Mouse (Mus musculus) embryonic facial prominence, embryonic 10.5 days (tissue): ENCODE data around the gene Ankrd11. TPM values are rescaled to one million over a fixed set of nuclear protein-coding genes. Genes with fewer than 3 reads are reported as not detected.
"Not testable (repeated sequence)": the region's sequence is repeated elsewhere in the genome, so short reads cannot be mapped to it uniquely, and the experiment has no call there.

Source experiments
- DNase-seq: peaks from one replicate; pipeline ENCODE4 v3.0.0-alpha.2; 2017; ENCODE audit warnings: low spot score
- H3K27ac ChIP-seq: fragments of 300-500 bp; sonication (generic); replicated peaks from 2 replicates; pipeline ENCODE4 v1.5.1; 2016; ENCODE audit warnings: mild to moderate bottlenecking
- H3K27me3 ChIP-seq: fragments of 300-500 bp; sonication (generic); replicated peaks from 2 replicates; pipeline ENCODE4 v1.6.1; 2016; ENCODE audit warnings: low read depth, mild to moderate bottlenecking; ENCODE audit not compliant: poor library complexity, severe bottlenecking
- H3K36me3 ChIP-seq: fragments of 300-500 bp; sonication (generic); replicated peaks from 2 replicates; pipeline ENCODE4 v1.6.1; 2016; ENCODE audit warnings: mild to moderate bottlenecking, moderate library complexity
- H3K4me1 ChIP-seq: fragments of 300-500 bp; sonication (generic); 2 replicates; pipeline ENCODE4 v1.6.1; 2016
- H3K4me3 ChIP-seq: fragments of 300-500 bp; sonication (generic); 2 replicates; pipeline ENCODE4 v1.5.1; 2016; ENCODE audit warnings: mild to moderate bottlenecking, moderate library complexity
- H3K9me3 ChIP-seq: fragments of 300-500 bp; sonication (generic); 2 replicates; pipeline ENCODE4 v1.6.1; 2016; ENCODE audit warnings: mild to moderate bottlenecking
- WGBS: fragments of 180-500 bp; shearing (Covaris S2); methylation state at CpG from one replicate; pipeline ENCODE4 v1.1.7; 2016; 5-methylcytosine and 5-hydroxymethylcytosine counted together
- polyA plus RNA-seq: library from polyadenylated mRNA; unstranded; fragments of >200 nt; fragmentation: Nextera tagmentation; extraction: Ambion mirVana; gene quantifications from 2 replicates; pipeline ENCODE4 v1.2.1, GENCODE M21; 2016

Ankrd11 gene
- polyA plus RNA-seq, 1 experiment from 2014 or later = 41.2 TPM

GRCm38 (mm10) chr8:123036956-123037355 lies 5.1 kb downstream of the Ankrd11 start:
- no peaks in the 10 kb centered on the region for H3K36me3 ChIP-seq
- DNase-seq = no peak
- H3K9me3 ChIP-seq = no peaks in the 10 kb centered on the region
- WGBS = 81% methylated on average over 3 of the region's 3 CpGs
- no peaks in the 10 kb centered on the region for H3K27me3 ChIP-seq
- no peak overlapping the region for H3K27ac ChIP-seq
- H3K4me1 ChIP-seq = peaks cover 41% of the 10 kb centered on the region
- H3K4me3 ChIP-seq = no peak overlapping the region

GRCm38 (mm10) chr8:123034171-123034570 lies 7.9 kb downstream of the Ankrd11 start:
- WGBS = 89% methylated on average over 6 of the region's 6 CpGs
- no peaks in the 10 kb centered on the region for H3K9me3 ChIP-seq
- H3K27me3 ChIP-seq = no peaks in the 10 kb centered on the region
- no peak overlapping the region for H3K4me3 ChIP-seq
- no peak overlapping the region for H3K27ac ChIP-seq
- peaks cover 14% of the 10 kb centered on the region for H3K36me3 ChIP-seq
- peaks cover 21% of the 10 kb centered on the region for H3K4me1 ChIP-seq
- no peak for DNase-seq

- no peak for DNase-seq
- peaks cover 18% of the 10 kb centered on the region for H3K4me1 ChIP-seq
- H3K36me3 ChIP-seq = peaks cover 14% of the 10 kb centered on the region
- no peak overlapping the region for H3K27ac ChIP-seq
- H3K9me3 ChIP-seq = no peaks in the 10 kb centered on the region
- no peaks in the 10 kb centered on the region for H3K27me3 ChIP-seq
- no peak overlapping the region for H3K4me3 ChIP-seq
Observed at GRCm38 (mm10) chr8:123033431-123033830, 8.6 kb downstream of the Ankrd11 start.

GRCm38 (mm10) chr8:123032730-123033129 lies 9.3 kb downstream of the Ankrd11 start:
- DNase-seq = no peak
- Histone ChIP-seq H3K36me3 (peaks cover 20% of the 10 kb centered on the region), H3K27me3 (no peaks in the 10 kb centered on the region)

GRCm38 (mm10) chr8:123031321-123031978 lies 10.6 kb downstream of the Ankrd11 start:
- Histone ChIP-seq H3K4me1 (peaks cover 10% of the 10 kb centered on the region; the same call in 1 of the 2 replicates), H3K27ac (no peak overlapping the region), H3K36me3 (peaks cover 24% of the 10 kb centered on the region), H3K4me3 (no peak overlapping the region), H3K9me3 (no peaks in the 10 kb centered on the region), H3K27me3 (no peaks in the 10 kb centered on the region)
- DNase-seq = no peak
- WGBS = 85% methylated on average over 7 of the region's 7 CpGs

More at GRCm38 (mm10) chr8:123032730-123033129, 9.3 kb downstream of the Ankrd11 start:
- H3K4me1 ChIP-seq = peaks cover 18% of the 10 kb centered on the region
- no peaks in the 10 kb centered on the region for H3K9me3 ChIP-seq
- H3K27ac ChIP-seq = no peak overlapping the region
- no peak overlapping the region for H3K4me3 ChIP-seq

GRCm38 (mm10) chr8:123030091-123030490 lies 12.0 kb downstream of the Ankrd11 start:
- not testable (repeated sequence) for H3K9me3 ChIP-seq, H3K27ac ChIP-seq, H3K27me3 ChIP-seq, DNase-seq, H3K4me3 ChIP-seq
- Histone ChIP-seq H3K4me1 (peaks cover 14% of the 10 kb centered on the region), H3K36me3 (peaks cover 24% of the 10 kb centered on the region)
- 80% methylated on average over 5 of the region's 5 CpGs for WGBS

- no peaks in the 10 kb centered on the region for H3K27me3 ChIP-seq
- peaks cover 4% of the 10 kb centered on the region; the same call in 1 of the 2 replicates for H3K4me1 ChIP-seq
- no peak overlapping the region for H3K27ac ChIP-seq
- H3K36me3 ChIP-seq = peaks cover 34% of the 10 kb centered on the region
- H3K4me3 ChIP-seq = no peak overlapping the region
- no peaks in the 10 kb centered on the region for H3K9me3 ChIP-seq
- WGBS = 93% methylated on average over 8 of the region's 8 CpGs
- no peak for DNase-seq
Observed at GRCm38 (mm10) chr8:123027786-123028185, 14.3 kb downstream of the Ankrd11 start.

GRCm38 (mm10) chr8:123025951-123026351 lies 16.1 kb downstream of the Ankrd11 start:
- no peak overlapping the region for H3K27ac ChIP-seq
- H3K36me3 ChIP-seq = peaks cover 36% of the 10 kb centered on the region
- H3K9me3 ChIP-seq = no peaks in the 10 kb centered on the region
- WGBS = 90% methylated on average over 3 of the region's 3 CpGs
- no peak for DNase-seq
- no peak overlapping the region for H3K4me3 ChIP-seq
- peaks cover 10% of the 10 kb centered on the region; the same call in 1 of the 2 replicates for H3K4me1 ChIP-seq
- H3K27me3 ChIP-seq = no peaks in the 10 kb centered on the region

GRCm38 (mm10) chr8:123024226-123024625 lies 17.9 kb downstream of the Ankrd11 start:
- no peak overlapping the region for H3K27ac ChIP-seq
- H3K4me1 ChIP-seq = peaks cover 10% of the 10 kb centered on the region; the same call in 1 of the 2 replicates
- peaks cover 27% of the 10 kb centered on the region for H3K36me3 ChIP-seq
- no peak for DNase-seq
- WGBS = 92% methylated on average over 2 of the region's 2 CpGs
- no peak overlapping the region for H3K4me3 ChIP-seq
- no peaks in the 10 kb centered on the region for H3K27me3 ChIP-seq
- H3K9me3 ChIP-seq = no peaks in the 10 kb centered on the region

GRCm38 (mm10) chr8:123022727-123023126 lies 19.4 kb downstream of the Ankrd11 start:
- Histone ChIP-seq H3K9me3 (no peaks in the 10 kb centered on the region), H3K27ac (no peak overlapping the region), H3K4me3 (no peak overlapping the region), H3K27me3 (no peaks in the 10 kb centered on the region), H3K36me3 (peaks cover 21% of the 10 kb centered on the region), H3K4me1 (peaks cover 21% of the 10 kb centered on the region)
- DNase-seq = no peak
- WGBS = 86% methylated on average over 3 of the region's 3 CpGs

- Histone ChIP-seq H3K27ac (no peak overlapping the region), H3K36me3 (peaks cover 29% of the 10 kb centered on the region), H3K27me3 (no peaks in the 10 kb centered on the region), H3K4me3 (no peak overlapping the region), H3K4me1 (peaks cover 22% of the 10 kb centered on the region), H3K9me3 (no peaks in the 10 kb centered on the region)
- DNase-seq = no peak
- 83% methylated on average over 1 of the region's 1 CpGs for WGBS
Observed at GRCm38 (mm10) chr8:123021259-123021658, 20.8 kb downstream of the Ankrd11 start.

GRCm38 (mm10) chr8:123020859-123021258 lies 21.2 kb downstream of the Ankrd11 start:
- 87% methylated on average over 2 of the region's 2 CpGs for WGBS
- H3K27me3 ChIP-seq = no peaks in the 10 kb centered on the region
- no peak overlapping the region for H3K4me3 ChIP-seq
- no peak overlapping the region for H3K27ac ChIP-seq
- H3K9me3 ChIP-seq = no peaks in the 10 kb centered on the region
- DNase-seq = no peak
- H3K4me1 ChIP-seq = peaks cover 26% of the 10 kb centered on the region
- H3K36me3 ChIP-seq = peaks cover 32% of the 10 kb centered on the region

GRCm38 (mm10) chr8:123020084-123020483 lies 22.0 kb downstream of the Ankrd11 start:
- 91% methylated on average over 2 of the region's 2 CpGs for WGBS
- Histone ChIP-seq H3K4me1 (peaks cover 25% of the 10 kb centered on the region), H3K9me3 (no peaks in the 10 kb centered on the region), H3K27ac (no peak overlapping the region), H3K36me3 (peaks cover 32% of the 10 kb centered on the region), H3K27me3 (no peaks in the 10 kb centered on the region), H3K4me3 (no peak overlapping the region)
- no peak for DNase-seq
